ENCODE assay signal across 25 mouse cellular contexts in genomic region chr19:29374947-29375346, GRCm38 (mm10). TPM values are rescaled to one million over a fixed set of nuclear protein-coding genes. Genes with fewer than 3 reads are reported as not detected.
"Had no signal": no experiment of that assay in that cellular context is flagged by ENCODE, and none has a peak within 500 bp of the region (broad histone marks: within the 10 kb centered on the region; RNA-seq: fewer than 3 reads in every experiment).

No protein-coding gene starts in this region.

- H3K36me3 ChIP-seq: liver, embryonic 15.5 days; lung, embryonic 15.5 days; midbrain, embryonic 10.5 days; neural tube, embryonic 13.5 days; neural tube, embryonic 15.5 days; stomach, embryonic 15.5 days had no signal

- H3K27me3 ChIP-seq: liver, embryonic 15.5 days; lung, embryonic 15.5 days; neural tube, embryonic 13.5 days; neural tube, embryonic 15.5 days; stomach, embryonic 15.5 days had no signal

- ATAC-seq: liver, postnatal 0 days; lung, postnatal 0 days; midbrain, embryonic 16.5 days had no signal

- DNase-seq: liver, postnatal 0 days; lung, adult 2 months; lung, postnatal 4 days; midbrain, embryonic 14.5 days; retina, postnatal 1 day; right cerebral cortex, adult 18-20 months; right cerebral cortex, postnatal 25 days; thymus, adult 2 months; thymus, postnatal 25 days; thymus, postnatal 4 days had no signal

- H3K4me1 ChIP-seq: lung, embryonic 15.5 days; midbrain, embryonic 10.5 days; neural tube, embryonic 15.5 days; stomach, embryonic 15.5 days had no signal

- H3K9me3 ChIP-seq: liver, embryonic 15.5 days; lung, embryonic 15.5 days; midbrain, embryonic 10.5 days; neural tube, embryonic 13.5 days; neural tube, embryonic 15.5 days; stomach, embryonic 15.5 days had no signal

- H3K4me2 ChIP-seq: liver, embryonic 15.5 days; lung, embryonic 15.5 days; neural tube, embryonic 13.5 days; neural tube, embryonic 15.5 days; stomach, embryonic 15.5 days had no signal

- H3K9ac ChIP-seq: liver, embryonic 15.5 days; liver, postnatal 0 days; lung, embryonic 15.5 days; neural tube, embryonic 13.5 days; neural tube, embryonic 15.5 days; stomach, embryonic 15.5 days had no signal

- H3K4me3 ChIP-seq: liver, embryonic 15.5 days; lung, embryonic 15.5 days; midbrain, embryonic 10.5 days; myocyte; neural tube, embryonic 13.5 days; neural tube, embryonic 15.5 days; stomach, embryonic 15.5 days had no signal

- H3K27ac ChIP-seq: liver, embryonic 15.5 days; lung, embryonic 15.5 days; midbrain, embryonic 10.5 days; neural tube, embryonic 13.5 days; neural tube, embryonic 15.5 days; stomach, embryonic 15.5 days; stomach, postnatal 0 days had no signal

RNA-seq across cellular contexts. Expression of gene Pdcd1lg2, which starts 35.8 kb away (rescaled TPM):
- total RNA-seq: megakaryocyte-erythroid progenitor cell, adult 5-6 weeks had no signal
- polyA plus RNA-seq: liver, embryonic 15.5 days; liver, postnatal 0 days; midbrain, embryonic 10.5 days; midbrain, embryonic 14.5 days; midbrain, embryonic 16.5 days; myocyte; neural tube, embryonic 11.5 days; neural tube, embryonic 13.5 days; stomach, embryonic 15.5 days had no signal

RNA-seq across cellular contexts. Expression of gene Rln1, which starts 40.5 kb away (rescaled TPM):
- total RNA-seq: megakaryocyte, adult 5-6 weeks; megakaryocyte-erythroid progenitor cell, adult 5-6 weeks had no signal
- polyA plus RNA-seq: liver, embryonic 15.5 days; liver, postnatal 0 days; lung, adult 2 months; lung, embryonic 15.5 days; myocyte; spleen, adult 2 months; stomach, postnatal 0 days; testis, adult 2 months had no signal
